Mouse (Mus musculus): ENCODE data around the gene Gm20388. TPM values are rescaled to one million over a fixed set of nuclear protein-coding genes. Genes with fewer than 3 reads are reported as not detected.

Gene Gm20388
- polyA plus RNA-seq, 1 experiment from 2014 or later: 5.3 TPM

- H3K4me1 ChIP-seq (replicated peaks; ENCODE audit: control insufficient read depth, insufficient read depth, low read length): no peaks in the 10 kb centered on the region
- H3K9me3 ChIP-seq (ENCODE audit: control insufficient read depth, low read length): no peaks in the 10 kb centered on the region
- no peaks in the 10 kb centered on the region for H3K27me3 ChIP-seq (replicated peaks; ENCODE audit: control insufficient read depth, insufficient read depth, low read length)
- H3K36me3 ChIP-seq (ENCODE audit: control insufficient read depth, insufficient read depth, low read length): peaks cover 65% of the 10 kb centered on the region
- no peak overlapping the region for H3K27ac ChIP-seq (ENCODE audit: low read depth, low read length)
- DNase-seq (ENCODE audit: low spot score): no peak
- H3K9ac ChIP-seq (ENCODE audit: low read depth, low read length): no peak overlapping the region
- no peak overlapping the region for H3K4me2 ChIP-seq
- WGBS: 91% methylated on average over 13 of the region's 13 CpGs
- no peak overlapping the region for H3K4me3 ChIP-seq (ENCODE audit: low read depth, low read length)
- no peak for ATAC-seq (replicated peaks; ENCODE audit: low FRiP score)
Observed at GRCm38 (mm10) chr8:123398308-123398707, 3487.7 kb downstream of the Gm20388 start.

GRCm38 (mm10) chr8:123401936-123402335 is 3491.3 kb downstream of the Gm20388 start:
- 89% methylated on average over 9 of the region's 9 CpGs for WGBS
- H3K27me3 ChIP-seq (replicated peaks; ENCODE audit: control insufficient read depth, insufficient read depth, low read length): no peaks in the 10 kb centered on the region
- H3K27ac ChIP-seq (ENCODE audit: low read depth, low read length): no peak overlapping the region
- no peak overlapping the region for H3K4me2 ChIP-seq
- no peaks in the 10 kb centered on the region for H3K9me3 ChIP-seq (ENCODE audit: control insufficient read depth, low read length)
- H3K4me1 ChIP-seq (replicated peaks; ENCODE audit: control insufficient read depth, insufficient read depth, low read length): 0 out of 2 replicates have a peak, but pooled peaks cover 2% of the 10 kb centered on the region
- no peak overlapping the region for H3K9ac ChIP-seq (ENCODE audit: low read depth, low read length)
- no peak overlapping the region for H3K4me3 ChIP-seq (ENCODE audit: low read depth, low read length)
- H3K36me3 ChIP-seq (ENCODE audit: control insufficient read depth, insufficient read depth, low read length): peaks cover 35% of the 10 kb centered on the region
- ATAC-seq (replicated peaks; ENCODE audit: low FRiP score) (no peak), DNase-seq (ENCODE audit: low spot score) (no peak)

GRCm38 (mm10) chr8:123402730-123403326 is 3492.2 kb downstream of the Gm20388 start:
- Histone ChIP-seq H3K36me3 (ENCODE audit: control insufficient read depth, insufficient read depth, low read length) (peaks cover 33% of the 10 kb centered on the region), H3K27me3 (replicated peaks; ENCODE audit: control insufficient read depth, insufficient read depth, low read length) (peaks cover 7% of the 10 kb centered on the region; the same call in 1 of the 2 replicates), H3K4me1 (replicated peaks; ENCODE audit: control insufficient read depth, insufficient read depth, low read length) (peaks cover 4% of the 10 kb centered on the region; the same call in 1 of the 2 replicates), H3K4me3 (ENCODE audit: low read depth, low read length) (no peak overlapping the region), H3K27ac (ENCODE audit: low read depth, low read length) (no peak overlapping the region), H3K9ac (ENCODE audit: low read depth, low read length) (no peak overlapping the region), H3K4me2 (no peak overlapping the region), H3K9me3 (ENCODE audit: control insufficient read depth, low read length) (no peaks in the 10 kb centered on the region)
- ATAC-seq (replicated peaks; ENCODE audit: low FRiP score): no peak
- no peak for DNase-seq (ENCODE audit: low spot score)
- 89% methylated on average over 9 of the region's 9 CpGs for WGBS

GRCm38 (mm10) chr8:123404521-123404920 is 3493.9 kb downstream of the Gm20388 start:
- no peaks in the 10 kb centered on the region for H3K9me3 ChIP-seq (ENCODE audit: control insufficient read depth, low read length)
- no peak overlapping the region for H3K4me3 ChIP-seq (ENCODE audit: low read depth, low read length)
- DNase-seq (ENCODE audit: low spot score) (no peak), ATAC-seq (replicated peaks; ENCODE audit: low FRiP score) (no peak)
- H3K4me2 ChIP-seq: no peak overlapping the region
- WGBS: 64% methylated on average over 8 of the region's 8 CpGs
- no peak overlapping the region for H3K9ac ChIP-seq (ENCODE audit: low read depth, low read length)
- peaks cover 16% of the 10 kb centered on the region for H3K36me3 ChIP-seq (ENCODE audit: control insufficient read depth, insufficient read depth, low read length)
- H3K4me1 ChIP-seq (replicated peaks; ENCODE audit: control insufficient read depth, insufficient read depth, low read length): peaks cover 18% of the 10 kb centered on the region
- peaks cover 10% of the 10 kb centered on the region; the same call in 1 of the 2 replicates for H3K27me3 ChIP-seq (replicated peaks; ENCODE audit: control insufficient read depth, insufficient read depth, low read length)
- H3K27ac ChIP-seq (ENCODE audit: low read depth, low read length): no peak overlapping the region

- Histone ChIP-seq H3K4me3 (ENCODE audit: low read depth, low read length) (no peak within 1 kb of the TSS), H3K4me2 (peak within 1 kb of the TSS; percentile 4; the same call in 1 of the 2 replicates), H3K4me1 (replicated peaks; ENCODE audit: control insufficient read depth, insufficient read depth, low read length) (peaks cover 33% of the 10 kb centered on the region), H3K9ac (ENCODE audit: low read depth, low read length) (0 out of 2 replicates have a peak within 1 kb of the TSS, but pooled peaks have one; percentile 10), H3K27ac (ENCODE audit: low read depth, low read length) (no peak within 1 kb of the TSS), H3K36me3 (ENCODE audit: control insufficient read depth, insufficient read depth, low read length) (peaks cover 7% of the 10 kb centered on the region), H3K27me3 (replicated peaks; ENCODE audit: control insufficient read depth, insufficient read depth, low read length) (peaks cover 32% of the 10 kb centered on the region), H3K9me3 (ENCODE audit: control insufficient read depth, low read length) (no peaks in the 10 kb centered on the region)
- 9% methylated on average over 4 of the region's 4 CpGs for WGBS
- ATAC-seq (replicated peaks; ENCODE audit: low FRiP score) (no peak), DNase-seq (ENCODE audit: low spot score) (peak; percentile 70)
Observed at GRCm38 (mm10) chr8:123406786-123407185, 3496.1 kb downstream of the Gm20388 start, which contains the start of gene Mc1r. Gene Mc1r (plus strand): TSS chr8:123407107.

GRCm38 (mm10) chr8:123407612-123408011 is 3497.0 kb downstream of the Gm20388 start:
- peaks cover 40% of the 10 kb centered on the region for H3K27me3 ChIP-seq (replicated peaks; ENCODE audit: control insufficient read depth, insufficient read depth, low read length)
- H3K9ac ChIP-seq (ENCODE audit: low read depth, low read length): no peak overlapping the region
- DNase-seq (ENCODE audit: low spot score) (no peak), ATAC-seq (replicated peaks; ENCODE audit: low FRiP score) (no peak)
- no peak overlapping the region for H3K4me2 ChIP-seq
- H3K9me3 ChIP-seq (ENCODE audit: control insufficient read depth, low read length): no peaks in the 10 kb centered on the region
- peaks cover 40% of the 10 kb centered on the region for H3K4me1 ChIP-seq (replicated peaks; ENCODE audit: control insufficient read depth, insufficient read depth, low read length)
- H3K27ac ChIP-seq (ENCODE audit: low read depth, low read length): no peak overlapping the region
- H3K36me3 ChIP-seq (ENCODE audit: control insufficient read depth, insufficient read depth, low read length): peaks cover 4% of the 10 kb centered on the region; the same call in 1 of the 2 replicates
- H3K4me3 ChIP-seq (ENCODE audit: low read depth, low read length): no peak overlapping the region
- 81% methylated on average over 13 of the region's 13 CpGs for WGBS

GRCm38 (mm10) chr8:123408586-123409544 is 3498.2 kb downstream of the Gm20388 start:
- Histone ChIP-seq H3K9me3 (ENCODE audit: control insufficient read depth, low read length) (no peaks in the 10 kb centered on the region), H3K27me3 (replicated peaks; ENCODE audit: control insufficient read depth, insufficient read depth, low read length) (peaks cover 53% of the 10 kb centered on the region), H3K36me3 (ENCODE audit: control insufficient read depth, insufficient read depth, low read length) (no peaks in the 10 kb centered on the region), H3K9ac (ENCODE audit: low read depth, low read length) (no peak overlapping the region), H3K4me2 (peak overlapping the region; percentile 46), H3K4me1 (replicated peaks; ENCODE audit: control insufficient read depth, insufficient read depth, low read length) (peaks cover 42% of the 10 kb centered on the region), H3K27ac (ENCODE audit: low read depth, low read length) (peak overlapping the region; percentile 3; the same call in 1 of the 2 replicates), H3K4me3 (ENCODE audit: low read depth, low read length) (no peak overlapping the region)
- 42% methylated on average over 9 of the region's 9 CpGs for WGBS
- ATAC-seq (replicated peaks; ENCODE audit: low FRiP score) (peak; percentile 70), DNase-seq (ENCODE audit: low spot score) (peak; percentile 58)

GRCm38 (mm10) chr8:123410049-123410587 is 3499.5 kb downstream of the Gm20388 start:
- peaks cover 42% of the 10 kb centered on the region for H3K4me1 ChIP-seq (replicated peaks; ENCODE audit: control insufficient read depth, insufficient read depth, low read length)
- peaks cover 57% of the 10 kb centered on the region for H3K27me3 ChIP-seq (replicated peaks; ENCODE audit: control insufficient read depth, insufficient read depth, low read length)
- H3K27ac ChIP-seq (ENCODE audit: low read depth, low read length): no peak overlapping the region
- no peak overlapping the region for H3K4me2 ChIP-seq
- no peaks in the 10 kb centered on the region for H3K9me3 ChIP-seq (ENCODE audit: control insufficient read depth, low read length)
- H3K36me3 ChIP-seq (ENCODE audit: control insufficient read depth, insufficient read depth, low read length): no peaks in the 10 kb centered on the region
- DNase-seq (ENCODE audit: low spot score) (no peak), ATAC-seq (replicated peaks; ENCODE audit: low FRiP score) (no peak)
- no peak overlapping the region for H3K9ac ChIP-seq (ENCODE audit: low read depth, low read length)
- no peak overlapping the region for H3K4me3 ChIP-seq (ENCODE audit: low read depth, low read length)
- 67% methylated on average over 8 of the region's 8 CpGs for WGBS
